Mouse (Mus musculus) stomach, postnatal 0 days (tissue): Measurements from ENCODE around the gene Sdc4.

Source experiments
- CTCF ChIP-seq: IDR thresholded peaks from 2 replicates; pipeline ENCODE4 v1.5.1; 2016; ENCODE audit warnings: antibody characterized with exemption, low read depth, mild to moderate bottlenecking, moderate library complexity
- EP300 ChIP-seq: optimal IDR thresholded peaks from 2 replicates; pipeline ENCODE3; 2016; ENCODE audit warnings: antibody characterized with exemption

DNA sequence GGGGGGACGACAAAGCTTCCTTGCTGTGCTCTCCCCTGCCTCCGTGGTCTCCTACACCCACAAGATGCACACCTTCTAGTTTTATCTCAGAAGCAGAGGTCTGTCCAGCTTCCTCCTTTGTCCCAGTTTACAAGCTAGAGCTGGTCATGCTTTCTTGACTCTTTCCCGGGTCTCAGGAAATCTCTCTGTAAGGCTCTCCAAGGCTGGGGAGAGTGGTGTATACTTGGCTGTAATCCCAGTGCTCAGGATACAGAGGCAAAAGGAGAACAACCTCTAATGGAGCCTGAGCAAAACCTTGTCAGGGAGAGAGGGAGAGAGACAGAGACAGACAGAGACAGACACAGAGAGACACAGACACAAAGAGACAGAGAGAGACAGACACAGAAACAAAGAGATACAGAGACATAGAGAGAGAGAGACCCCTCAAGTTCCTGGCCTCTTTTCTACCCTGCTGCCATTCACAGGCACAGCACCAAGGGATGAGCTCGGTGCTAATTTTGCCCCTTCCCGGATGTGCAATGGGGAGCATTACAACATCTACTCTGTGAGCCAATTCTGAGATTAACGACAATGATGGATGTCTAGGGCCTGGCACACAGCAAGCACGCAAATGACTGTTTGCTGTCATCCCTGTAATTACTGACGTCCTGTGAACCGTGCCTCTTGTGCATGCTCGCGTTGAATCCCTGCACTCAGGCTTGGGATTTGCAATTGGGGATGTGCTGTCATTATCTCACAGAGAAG is 59.9 kb downstream of the Sdc4 start:
- TF ChIP-seq CTCF (no peak), EP300 (no peak)
